Mouse (Mus musculus): Measurements from ENCODE around the gene Mthfr. TPM values are rescaled to one million over a fixed set of nuclear protein-coding genes. Genes with fewer than 3 reads are reported as not detected.

Mthfr gene
- 10 to 100 TPM; 33.5 to 37.2 TPM for total RNA-seq (2021)
- long read RNA-seq, experiment 1, partial matches to known transcripts = 1 of 16 reads
- long read RNA-seq, experiment 1, other reads (novel, unspliced or antisense) = 15 of 16 reads
- long read RNA-seq, experiment 2, partial matches to known transcripts = 3 of 6 reads
- long read RNA-seq, experiment 2, other reads (novel, unspliced or antisense) = 3 of 6 reads

- no peak; the same call in 1 of the 2 replicates for TF ChIP-seq CTCF (conservative IDR thresholded peaks at IDR 0.05)
- peak; percentile 100 for DNase-seq (ENCODE audit: low spot score in 2 of 2)
- Histone ChIP-seq H3K4me3 (peak within 1 kb of the TSS; percentile 84), H3K27ac (peak within 1 kb of the TSS; percentile 97)
These were observed at the start of gene Mthfr, which contains the start of gene Clcn6 for GRCm38 (mm10) chr4:148038600-148039253. Mthfr (plus strand) TSS chr4:148039077. Clcn6 (minus strand) TSS chr4:148038821.

DNA sequence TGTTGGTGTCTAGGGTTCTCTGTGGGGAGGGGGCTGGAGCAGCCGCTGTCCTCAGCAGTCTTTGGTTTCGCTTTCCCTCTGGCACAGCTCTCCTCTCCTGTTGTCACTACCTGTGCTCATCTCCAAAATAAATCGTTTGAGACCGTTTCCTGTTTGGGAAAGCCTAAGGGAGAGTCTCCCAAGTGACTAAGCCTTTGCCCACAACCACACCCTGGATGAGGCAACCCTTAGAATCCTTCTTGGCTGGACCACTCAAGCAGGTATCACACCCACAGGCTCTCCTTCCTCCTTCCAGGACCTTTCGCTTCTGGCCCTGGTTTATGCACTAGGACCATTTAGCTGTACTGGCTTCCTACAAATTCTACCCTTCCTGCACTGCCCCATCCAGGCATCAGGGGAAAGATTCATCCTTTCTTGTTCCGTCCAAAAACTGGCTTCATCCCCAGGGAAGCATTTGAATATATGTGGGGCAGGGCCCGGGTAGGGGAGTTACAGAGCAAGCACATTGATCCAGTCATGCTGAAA lies 45.2 kb upstream of the Mthfr start:
- no peak for TF ChIP-seq CTCF (conservative IDR thresholded peaks at IDR 0.05)
- H3K27ac ChIP-seq = no peak overlapping the region
- no peak overlapping the region for H3K4me3 ChIP-seq
- DNase-seq (ENCODE audit: low spot score in 2 of 2) = no peak

- Histone ChIP-seq H3K4me3 (no peak overlapping the region), H3K27ac (no peak overlapping the region)
- DNase-seq (ENCODE audit: low spot score in 2 of 2) = no peak
- no peak for TF ChIP-seq CTCF (conservative IDR thresholded peaks at IDR 0.05)
These were observed 43.6 kb upstream of the Mthfr start for GRCm38 (mm10) chr4:147995311-147995710.

DNA sequence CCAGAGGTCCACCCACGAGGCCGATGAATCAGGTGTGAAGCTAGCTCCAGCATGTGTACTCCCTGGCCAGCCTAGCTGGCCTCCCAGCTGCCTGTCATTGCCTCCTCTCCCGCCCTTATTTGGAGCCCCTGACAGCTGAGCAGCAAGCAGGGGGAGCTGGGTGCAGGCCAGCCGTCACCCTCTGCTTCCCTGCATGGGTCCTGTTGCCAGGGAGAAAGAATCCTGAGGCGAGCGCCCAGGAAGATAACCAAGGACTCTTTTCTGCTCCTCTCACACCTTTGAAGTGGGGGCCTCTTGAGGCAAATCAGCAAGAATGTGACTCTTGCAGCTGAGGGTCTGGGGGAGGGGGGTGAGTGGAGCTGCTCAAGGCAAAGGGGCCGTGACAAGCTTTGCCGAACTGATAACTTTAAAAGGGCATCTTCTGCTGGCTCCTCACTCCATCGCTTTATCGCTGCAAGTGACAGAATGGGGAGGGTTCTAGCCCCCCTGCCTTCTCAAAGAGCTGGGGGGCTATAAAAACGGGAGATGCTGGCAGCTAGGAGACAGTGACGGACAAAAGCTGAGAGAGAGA lies 38.6 kb upstream of the Mthfr start, which contains the start of gene Nppa:
Gene Nppa (plus strand): TSS at position 521 of the 571 bp plus-strand sequence.
- H3K27ac ChIP-seq = no peak within 1 kb of the TSS

GRCm38 (mm10) chr4:148001013-148001789 lies 37.7 kb upstream of the Mthfr start:
- TF ChIP-seq CTCF (conservative IDR thresholded peaks at IDR 0.05) = no peak
- DNase-seq (ENCODE audit: low spot score in 2 of 2) = no peak
- H3K4me3 ChIP-seq = no peak overlapping the region
- H3K27ac ChIP-seq = no peak overlapping the region

More for the DNA sequence above, 38.6 kb upstream of the Mthfr start, which contains the start of gene Nppa:
- no peak within 1 kb of the TSS for H3K4me3 ChIP-seq
- TF ChIP-seq CTCF (conservative IDR thresholded peaks at IDR 0.05) = no peak
- DNase-seq (ENCODE audit: low spot score in 2 of 2) = no peak

- 0 out of 2 replicates have a peak, but pooled peaks have one; percentile 0 for TF ChIP-seq CTCF (conservative IDR thresholded peaks at IDR 0.05)
- DNase-seq (ENCODE audit: low spot score in 2 of 2) = no peak
- Histone ChIP-seq H3K27ac (no peak overlapping the region), H3K4me3 (no peak overlapping the region)
These were observed 37.0 kb upstream of the Mthfr start for GRCm38 (mm10) chr4:148001866-148002265.

DNA sequence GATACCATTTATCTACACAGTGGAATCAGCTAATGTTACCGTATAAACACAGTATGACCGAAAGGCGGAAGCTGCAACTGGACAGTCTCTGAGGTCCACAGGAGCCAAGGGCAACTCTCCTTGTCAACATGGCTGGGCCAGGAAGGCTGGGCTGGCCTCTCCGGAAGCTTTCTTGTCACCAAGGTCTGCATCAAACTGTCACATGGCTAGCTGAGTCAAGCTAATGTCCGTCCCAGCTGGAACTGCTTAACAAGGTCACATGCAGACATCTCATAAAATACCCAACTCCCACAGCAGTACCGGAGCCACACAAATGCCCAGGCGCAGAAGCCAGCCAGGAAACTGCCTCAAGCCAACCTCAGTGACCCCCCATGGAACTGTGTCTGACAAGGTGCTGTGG lies 34.5 kb upstream of the Mthfr start:
- no peak for DNase-seq (ENCODE audit: low spot score in 2 of 2)
- Histone ChIP-seq H3K27ac (no peak overlapping the region), H3K4me3 (no peak overlapping the region)
- no peak for TF ChIP-seq CTCF (conservative IDR thresholded peaks at IDR 0.05)

DNA sequence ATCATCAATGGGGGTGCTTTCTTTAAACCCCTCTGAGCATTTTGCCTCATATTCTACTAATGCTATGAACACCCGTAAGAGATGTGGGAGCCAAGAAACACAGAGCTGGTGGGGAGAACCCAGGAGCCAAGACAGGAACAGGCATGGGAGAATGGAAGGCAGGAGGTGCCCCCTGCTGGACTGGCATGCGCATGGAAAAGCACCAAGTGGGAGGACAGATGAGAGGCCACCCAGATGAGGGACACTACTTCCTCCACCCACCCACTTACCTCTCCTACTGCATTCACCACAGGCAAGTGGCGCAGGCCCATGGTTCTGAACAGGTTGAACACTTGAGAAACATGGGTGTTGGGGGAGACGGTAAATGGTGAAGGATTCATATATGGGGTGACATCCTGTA lies 30.5 kb upstream of the Mthfr start:
- DNase-seq (ENCODE audit: low spot score in 2 of 2) = peak; percentile 63 to 75
- peak; percentile 86 for TF ChIP-seq CTCF (conservative IDR thresholded peaks at IDR 0.05)
- H3K27ac ChIP-seq = no peak overlapping the region
- H3K4me3 ChIP-seq = no peak overlapping the region

- no peak for DNase-seq (ENCODE audit: low spot score in 2 of 2)
- TF ChIP-seq CTCF (conservative IDR thresholded peaks at IDR 0.05) = no peak
- H3K27ac ChIP-seq = no peak overlapping the region
- no peak overlapping the region for H3K4me3 ChIP-seq
These were observed 29.2 kb upstream of the Mthfr start for GRCm38 (mm10) chr4:148009641-148010040.

DNA sequence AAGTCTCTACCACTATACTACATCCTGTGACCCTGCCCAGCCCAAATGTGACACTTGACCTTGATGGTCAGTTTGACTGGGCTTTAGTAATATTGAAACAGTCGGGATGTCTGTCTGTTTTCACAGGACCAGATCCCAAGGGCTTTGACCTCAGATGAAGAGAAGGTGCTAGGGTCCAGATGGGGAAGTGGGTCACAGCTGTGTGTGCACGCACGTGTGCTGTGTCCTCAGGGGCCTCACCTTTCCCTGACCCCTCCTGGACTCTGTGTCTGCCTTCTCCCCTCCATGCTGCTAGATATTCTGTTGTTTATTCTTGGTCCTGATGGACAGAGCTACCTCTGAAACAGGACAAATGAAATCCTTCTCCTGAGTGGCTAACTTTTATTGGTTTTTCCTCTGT lies 27.5 kb upstream of the Mthfr start:
- Histone ChIP-seq H3K4me3 (no peak overlapping the region), H3K27ac (no peak overlapping the region)
- no peak for TF ChIP-seq CTCF (conservative IDR thresholded peaks at IDR 0.05)
- no peak for DNase-seq (ENCODE audit: low spot score in 2 of 2)

DNA sequence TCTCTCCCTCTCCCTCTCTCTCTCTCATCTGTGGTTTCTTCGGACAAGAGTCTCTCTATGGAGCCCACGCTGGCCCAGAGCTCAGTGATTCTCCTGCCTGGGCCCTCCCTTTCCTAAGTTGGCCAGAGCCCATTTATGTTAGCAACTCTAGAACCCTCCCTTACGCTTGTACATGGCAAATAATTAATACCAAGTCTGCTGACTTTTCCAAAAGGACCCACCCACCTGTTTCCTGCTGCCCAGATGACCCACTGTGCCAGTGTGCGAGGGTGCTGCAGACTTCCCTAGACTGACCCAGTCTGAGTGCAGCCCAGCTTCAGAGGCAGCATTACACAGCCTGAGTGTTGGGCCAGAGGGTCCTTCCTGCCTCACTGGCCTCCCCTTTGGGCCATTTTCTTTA lies 26.7 kb upstream of the Mthfr start:
- Histone ChIP-seq H3K27ac (no peak overlapping the region), H3K4me3 (no peak overlapping the region)
- no peak for TF ChIP-seq CTCF (conservative IDR thresholded peaks at IDR 0.05)
- DNase-seq (ENCODE audit: low spot score in 2 of 2) = no peak

DNA sequence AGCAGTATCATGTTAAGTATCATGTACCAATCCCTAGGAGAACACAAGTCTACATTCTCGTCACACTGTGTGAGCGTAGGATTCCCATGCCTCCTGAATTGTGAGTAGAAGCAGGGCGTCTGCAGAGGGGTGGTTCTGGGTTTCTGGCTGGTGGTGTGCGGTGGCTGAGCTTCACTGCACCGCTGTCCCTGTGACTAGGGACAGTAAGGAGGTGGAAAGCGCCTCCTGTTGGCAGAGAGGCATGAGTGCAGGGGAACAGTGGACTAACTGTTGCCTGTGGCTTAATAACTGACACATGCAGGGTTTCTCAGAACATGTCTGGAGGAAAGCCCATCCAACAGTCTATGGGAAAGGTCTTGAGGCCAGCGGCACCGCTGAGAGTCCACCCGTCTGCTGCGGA lies 23.5 kb upstream of the Mthfr start:
- Histone ChIP-seq H3K27ac (no peak overlapping the region), H3K4me3 (no peak overlapping the region)
- no peak for DNase-seq (ENCODE audit: low spot score in 2 of 2)
- peak; percentile 72 for TF ChIP-seq CTCF (conservative IDR thresholded peaks at IDR 0.05)

DNA sequence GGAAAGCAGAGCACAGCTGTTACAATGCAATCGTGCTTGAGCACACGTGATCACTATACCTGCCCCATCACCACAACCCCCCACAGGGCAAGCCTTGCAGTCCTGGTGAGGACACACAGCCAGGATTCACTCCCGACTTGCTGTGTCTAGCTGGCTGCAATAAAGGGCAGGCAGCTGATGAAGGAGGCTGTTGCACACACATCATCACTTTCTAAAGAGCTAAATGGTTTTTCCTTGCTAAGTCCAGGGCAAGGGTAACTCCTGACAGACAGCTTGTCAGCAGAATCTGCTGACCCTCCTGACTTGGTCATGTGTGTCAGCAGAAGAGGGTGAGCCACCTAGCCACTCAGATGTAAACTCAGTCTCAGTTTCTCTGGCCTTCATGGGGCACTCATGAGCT lies 21.9 kb upstream of the Mthfr start:
- DNase-seq (ENCODE audit: low spot score in 2 of 2) = no peak
- no peak overlapping the region for H3K27ac ChIP-seq
- no peak for TF ChIP-seq CTCF (conservative IDR thresholded peaks at IDR 0.05)
- no peak overlapping the region for H3K4me3 ChIP-seq
